Mouse (Mus musculus) hindbrain, embryonic 11.5 days (tissue): ENCODE data around the gene Ablim1. TPM values are rescaled to one million over a fixed set of nuclear protein-coding genes. Genes with fewer than 3 reads are reported as not detected.

Experiments
- ATAC-seq: fragments of 200-750 bp; cut with Nextera tagmentation; 2 replicates; pipeline ENCODE4 v1.8.0; 2017; ENCODE audit warnings: mild to moderate bottlenecking, moderate TSS enrichment, moderate library complexity; ENCODE audit not compliant: low FRiP score
- DNase-seq: peaks from one replicate; pipeline ENCODE4 v3.0.0-alpha.2; 2015; ENCODE audit warnings: low spot score
- H3K27ac ChIP-seq: fragments of 300-500 bp; sonication (generic); 2 replicates; pipeline ENCODE4 v1.5.1; 2014; ENCODE audit warnings: mild to moderate bottlenecking, low read depth, low read length
- H3K27me3 ChIP-seq: fragments of 300-500 bp; sonication (generic); 2 replicates; pipeline ENCODE4 v1.6.1; 2014; ENCODE audit warnings: mild to moderate bottlenecking, low read length, moderate library complexity, mixed read lengths; ENCODE audit not compliant: control insufficient read depth, insufficient read depth
- H3K36me3 ChIP-seq: fragments of 300-500 bp; sonication (generic); 2 replicates; pipeline ENCODE4 v1.6.1; 2014; ENCODE audit warnings: mild to moderate bottlenecking, low read length, moderate library complexity, mixed read lengths; ENCODE audit not compliant: control insufficient read depth, insufficient read depth
- H3K4me1 ChIP-seq: fragments of 300-500 bp; sonication (generic); replicated peaks from 2 replicates; pipeline ENCODE4 v1.6.1; 2014; ENCODE audit warnings: low read length, mixed read lengths; ENCODE audit not compliant: control insufficient read depth, insufficient read depth
- H3K4me2 ChIP-seq: fragments of 300-500 bp; sonication (generic); replicated peaks from 2 replicates; pipeline ENCODE4 v1.6.1; 2014; ENCODE audit warnings: mild to moderate bottlenecking, low read depth, low read length
- H3K4me3 ChIP-seq: fragments of 300-500 bp; sonication (generic); 2 replicates; pipeline ENCODE4 v1.5.1; 2014; ENCODE audit warnings: low read depth, low read length
- H3K9ac ChIP-seq: fragments of 300-500 bp; sonication (generic); 2 replicates; pipeline ENCODE4 v1.6.1; 2014; ENCODE audit warnings: low read depth, low read length
- H3K9me3 ChIP-seq: fragments of 300-500 bp; sonication (generic); 2 replicates; pipeline ENCODE4 v1.6.1; 2016; ENCODE audit warnings: low read length; ENCODE audit not compliant: control insufficient read depth
- WGBS: fragments of 180-500 bp; shearing (Covaris S2); extraction: QIAGEN DNeasy Blood & Tissue Kit; methylation state at CpG from one replicate; pipeline ENCODE4 v1.1.7; 2014; 5-methylcytosine and 5-hydroxymethylcytosine counted together
- polyA plus RNA-seq: library from polyadenylated mRNA; unstranded; fragments of >200 nt; fragmentation: Nextera tagmentation; extraction: Ambion mirVana; gene quantifications from 2 replicates; pipeline ENCODE4 v1.2.1, GENCODE M21; 2014

Gene Ablim1
- polyA plus RNA-seq, 1 experiment from 2014 or later = 18.6 TPM

- no peaks in the 10 kb centered on the region for H3K36me3 ChIP-seq
- no peak overlapping the region for H3K9ac ChIP-seq
- H3K4me3 ChIP-seq = no peak overlapping the region
- no peaks in the 10 kb centered on the region for H3K4me1 ChIP-seq
- H3K4me2 ChIP-seq = no peak overlapping the region
- H3K27ac ChIP-seq = no peak overlapping the region
- WGBS = 82% methylated on average over 3 of the region's 3 CpGs
- H3K27me3 ChIP-seq = no peaks in the 10 kb centered on the region
- DNase-seq = no peak
- H3K9me3 ChIP-seq = no peaks in the 10 kb centered on the region
- ATAC-seq = no peak
Observed at GRCm38 (mm10) chr19:57180908-57181307, 133.8 kb downstream of the Ablim1 start.

GRCm38 (mm10) chr19:57180333-57180732 is 134.4 kb downstream of the Ablim1 start:
- H3K27me3 ChIP-seq = no peaks in the 10 kb centered on the region
- no peak overlapping the region for H3K4me2 ChIP-seq
- WGBS = 82% methylated on average over 9 of the region's 9 CpGs
- no peak overlapping the region for H3K27ac ChIP-seq
- no peaks in the 10 kb centered on the region for H3K36me3 ChIP-seq
- H3K9me3 ChIP-seq = no peaks in the 10 kb centered on the region
- H3K4me3 ChIP-seq = no peak overlapping the region
- no peak overlapping the region for H3K9ac ChIP-seq
- H3K4me1 ChIP-seq = no peaks in the 10 kb centered on the region
- DNase-seq (no peak), ATAC-seq (no peak)

- DNase-seq (no peak), ATAC-seq (no peak)
- Histone ChIP-seq H3K9me3 (no peaks in the 10 kb centered on the region), H3K27me3 (no peaks in the 10 kb centered on the region), H3K4me1 (no peaks in the 10 kb centered on the region), H3K4me3 (no peak overlapping the region), H3K9ac (no peak overlapping the region), H3K4me2 (no peak overlapping the region), H3K27ac (no peak overlapping the region), H3K36me3 (no peaks in the 10 kb centered on the region)
- WGBS = 90% methylated on average over 7 of the region's 7 CpGs
Observed at GRCm38 (mm10) chr19:57179269-57179668, 135.4 kb downstream of the Ablim1 start.

- H3K9me3 ChIP-seq = no peaks in the 10 kb centered on the region
- H3K4me2 ChIP-seq = no peak overlapping the region
- H3K4me1 ChIP-seq = no peaks in the 10 kb centered on the region
- no peaks in the 10 kb centered on the region for H3K27me3 ChIP-seq
- 68% methylated on average over 6 of the region's 6 CpGs for WGBS
- H3K27ac ChIP-seq = no peak overlapping the region
- no peak overlapping the region for H3K9ac ChIP-seq
- no peak overlapping the region for H3K4me3 ChIP-seq
- no peaks in the 10 kb centered on the region for H3K36me3 ChIP-seq
- ATAC-seq (no peak), DNase-seq (no peak)
Observed at GRCm38 (mm10) chr19:57177334-57177733, 137.4 kb downstream of the Ablim1 start.

GRCm38 (mm10) chr19:57175077-57175476 is 139.6 kb downstream of the Ablim1 start:
- no peak overlapping the region for H3K4me2 ChIP-seq
- no peak overlapping the region for H3K9ac ChIP-seq
- no peak overlapping the region for H3K27ac ChIP-seq
- DNase-seq (no peak), ATAC-seq (no peak)
- no peak overlapping the region for H3K4me3 ChIP-seq
- no peaks in the 10 kb centered on the region for H3K4me1 ChIP-seq
- H3K9me3 ChIP-seq = no peaks in the 10 kb centered on the region
- H3K36me3 ChIP-seq = no peaks in the 10 kb centered on the region
- H3K27me3 ChIP-seq = no peaks in the 10 kb centered on the region

GRCm38 (mm10) chr19:57174541-57174940 is 140.2 kb downstream of the Ablim1 start:
- DNase-seq (no peak), ATAC-seq (no peak)
- Histone ChIP-seq H3K9ac (no peak overlapping the region), H3K27me3 (no peaks in the 10 kb centered on the region), H3K4me2 (no peak overlapping the region), H3K27ac (no peak overlapping the region), H3K4me3 (no peak overlapping the region), H3K36me3 (no peaks in the 10 kb centered on the region), H3K9me3 (no peaks in the 10 kb centered on the region), H3K4me1 (no peaks in the 10 kb centered on the region)
- WGBS = 93% methylated on average over 5 of the region's 5 CpGs

GRCm38 (mm10) chr19:57174045-57174444 is 140.7 kb downstream of the Ablim1 start:
- no peak overlapping the region for H3K27ac ChIP-seq
- no peaks in the 10 kb centered on the region for H3K9me3 ChIP-seq
- H3K27me3 ChIP-seq = no peaks in the 10 kb centered on the region
- ATAC-seq = no peak
- DNase-seq = no peak
- no peak overlapping the region for H3K4me2 ChIP-seq
- H3K4me1 ChIP-seq = no peaks in the 10 kb centered on the region
- no peaks in the 10 kb centered on the region for H3K36me3 ChIP-seq
- H3K4me3 ChIP-seq = no peak overlapping the region
- 88% methylated on average over 5 of the region's 5 CpGs for WGBS
- H3K9ac ChIP-seq = no peak overlapping the region

GRCm38 (mm10) chr19:57172321-57172720 is 142.4 kb downstream of the Ablim1 start:
- no peak overlapping the region for H3K27ac ChIP-seq
- DNase-seq (no peak), ATAC-seq (no peak)
- no peaks in the 10 kb centered on the region for H3K36me3 ChIP-seq
- H3K4me3 ChIP-seq = no peak overlapping the region
- no peaks in the 10 kb centered on the region for H3K4me1 ChIP-seq
- WGBS = 92% methylated on average over 5 of the region's 5 CpGs
- no peak overlapping the region for H3K9ac ChIP-seq
- H3K4me2 ChIP-seq = no peak overlapping the region
- H3K9me3 ChIP-seq = no peaks in the 10 kb centered on the region
- H3K27me3 ChIP-seq = no peaks in the 10 kb centered on the region

GRCm38 (mm10) chr19:57170880-57171279 is 143.8 kb downstream of the Ablim1 start:
- Histone ChIP-seq H3K9ac (no peak overlapping the region), H3K4me1 (no peaks in the 10 kb centered on the region), H3K27ac (no peak overlapping the region), H3K4me2 (no peak overlapping the region), H3K9me3 (no peaks in the 10 kb centered on the region), H3K36me3 (no peaks in the 10 kb centered on the region), H3K4me3 (no peak overlapping the region), H3K27me3 (no peaks in the 10 kb centered on the region)
- ATAC-seq (no peak), DNase-seq (no peak)
- WGBS = 83% methylated on average over 5 of the region's 5 CpGs
